Mouse (Mus musculus): Measurements from ENCODE around the gene Cyp46a1.

DNA sequence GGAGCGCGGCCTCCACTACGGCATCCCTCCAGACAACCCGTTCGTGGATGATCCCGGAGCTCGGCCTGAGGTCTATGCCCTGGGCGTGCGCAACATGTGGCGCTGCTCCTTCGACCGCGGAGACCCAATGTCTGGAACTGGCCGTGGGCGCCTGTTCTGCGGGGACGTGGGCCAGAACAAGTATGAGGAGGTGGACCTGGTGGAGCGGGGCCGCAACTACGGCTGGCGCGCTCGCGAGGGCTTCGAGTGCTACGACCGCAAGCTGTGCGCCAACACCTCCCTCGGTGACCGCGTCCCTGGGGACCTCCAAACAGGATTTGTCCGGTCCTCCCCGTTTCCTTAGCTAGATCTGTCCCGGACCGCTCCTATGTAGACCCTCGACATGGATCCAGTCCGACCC, 15.7 kb upstream of the Cyp46a1 start:
- TF ChIP-seq CTCF (IDR thresholded peaks at IDR 0.05; ENCODE audit: borderline replicate concordance, extremely low read depth, insufficient read depth, insufficient read length) = no peak
- TF ChIP-seq POLR2A (IDR thresholded peaks at IDR 0.05; ENCODE audit: borderline replicate concordance, extremely low read depth, insufficient read depth, insufficient read length, poor library complexity, severe bottlenecking) = no peak
